Mouse (Mus musculus) MN1 (cell line): ENCODE measurements around the gene Cand2.

Experiments used
- DNase-seq: peaks from one replicate; pipeline ENCODE4 v3.0.0-alpha.2; 2016; ENCODE audit warnings: low spot score

Cand2 gene

DNA sequence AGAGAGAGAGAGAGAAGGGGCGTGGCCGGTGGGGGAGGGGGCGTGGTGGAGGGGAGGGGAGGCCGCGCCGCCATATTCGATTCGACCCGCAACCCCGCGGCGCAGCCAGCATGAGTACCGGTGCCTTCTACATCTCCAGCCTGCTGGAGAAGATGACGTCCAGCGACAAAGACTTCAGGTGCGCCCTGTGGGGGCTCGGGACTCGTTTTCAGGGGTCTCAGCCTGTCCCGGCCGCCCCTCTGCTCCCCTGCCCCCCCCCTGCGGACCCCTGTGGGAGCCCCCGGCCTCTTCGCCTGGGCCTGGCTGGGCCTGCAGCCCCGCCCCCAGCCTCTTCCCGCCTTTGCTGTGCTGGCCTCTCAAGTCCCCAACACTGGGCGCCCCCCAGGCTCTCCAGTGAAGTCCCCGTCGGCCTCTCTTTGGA lies at the start of gene Cand2:
Gene Cand2 (plus strand): TSS at position 38 of the 421 bp plus-strand sequence.
- peak; percentile 75 for DNase-seq

DNA sequence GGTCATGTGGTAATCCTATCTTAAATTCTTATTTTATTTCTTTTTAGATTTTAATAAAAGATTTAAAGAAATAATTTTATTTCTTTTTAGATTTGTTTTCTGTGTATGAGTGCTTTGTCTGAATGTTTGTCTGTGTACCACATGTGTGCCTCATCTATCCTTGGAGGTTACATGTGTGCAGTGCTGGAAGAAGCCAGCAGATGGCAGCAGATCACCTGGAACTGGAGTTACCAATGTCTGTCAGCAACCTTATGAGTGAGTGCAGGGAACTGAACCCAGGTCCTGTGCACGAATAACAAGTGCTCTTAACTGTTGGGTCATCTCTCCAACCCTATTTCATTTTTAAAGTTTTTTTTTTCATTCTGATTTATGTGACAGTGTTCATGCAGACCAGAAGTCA lies 47.2 kb upstream of the Cand2 start:
- peak; percentile 26 for DNase-seq

DNA sequence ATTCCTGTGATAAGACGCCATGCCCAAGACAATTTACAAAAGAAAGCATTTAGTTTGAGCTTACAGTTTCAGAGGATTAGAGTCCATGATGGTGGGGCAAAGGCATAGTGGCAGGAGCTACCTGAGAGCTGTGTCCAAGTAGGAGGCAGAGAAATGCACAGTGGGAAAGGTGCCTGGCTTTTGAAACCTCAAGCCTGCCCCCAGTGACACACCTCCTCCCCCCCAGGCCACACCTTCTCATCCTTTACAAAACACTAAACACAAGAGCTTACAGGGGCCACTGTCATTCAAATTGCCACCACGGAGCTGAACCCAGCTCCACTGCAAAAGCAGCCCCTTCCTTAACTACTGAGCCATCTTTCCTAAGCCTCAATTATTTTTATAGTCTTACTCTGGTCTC lies 46.8 kb upstream of the Cand2 start:
- DNase-seq: no peak

DNA sequence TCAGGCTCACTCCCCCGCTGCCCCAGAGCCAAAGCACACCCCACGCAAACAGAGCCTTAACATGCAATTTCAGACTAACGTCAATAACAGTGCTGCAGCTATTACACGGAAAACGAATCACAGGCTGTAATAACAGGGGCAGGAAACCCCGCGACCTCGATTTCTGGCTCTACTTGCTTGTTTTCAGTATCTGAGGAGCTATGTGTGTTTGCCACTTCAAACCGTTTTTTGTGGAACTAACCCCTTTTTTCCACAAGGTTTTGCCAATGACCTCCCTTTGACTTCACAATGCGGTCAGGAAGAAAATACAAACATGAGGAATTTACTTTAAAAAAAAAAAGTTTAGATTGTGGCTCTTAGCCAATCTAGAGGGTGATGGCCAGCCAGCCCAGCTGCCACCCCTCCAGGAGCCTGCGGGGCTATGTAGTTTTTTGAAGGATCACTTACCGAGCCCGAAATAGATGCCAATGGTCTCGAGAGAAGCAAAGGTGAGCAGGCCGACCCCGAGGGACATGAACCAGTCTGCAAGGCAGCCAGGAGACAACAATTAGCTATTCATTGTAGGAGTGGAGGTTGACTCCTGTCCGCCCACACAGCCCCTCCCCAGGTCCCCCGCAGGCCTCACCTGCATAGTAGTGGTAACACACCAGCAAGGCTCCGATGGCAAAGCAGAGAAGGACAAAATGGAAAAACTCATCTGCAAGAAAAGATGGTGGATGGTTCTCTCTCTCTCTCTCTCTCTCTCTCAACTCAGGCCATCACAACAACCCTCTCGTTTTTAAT lies 43.6 kb upstream of the Cand2 start:
- DNase-seq: no peak

DNA sequence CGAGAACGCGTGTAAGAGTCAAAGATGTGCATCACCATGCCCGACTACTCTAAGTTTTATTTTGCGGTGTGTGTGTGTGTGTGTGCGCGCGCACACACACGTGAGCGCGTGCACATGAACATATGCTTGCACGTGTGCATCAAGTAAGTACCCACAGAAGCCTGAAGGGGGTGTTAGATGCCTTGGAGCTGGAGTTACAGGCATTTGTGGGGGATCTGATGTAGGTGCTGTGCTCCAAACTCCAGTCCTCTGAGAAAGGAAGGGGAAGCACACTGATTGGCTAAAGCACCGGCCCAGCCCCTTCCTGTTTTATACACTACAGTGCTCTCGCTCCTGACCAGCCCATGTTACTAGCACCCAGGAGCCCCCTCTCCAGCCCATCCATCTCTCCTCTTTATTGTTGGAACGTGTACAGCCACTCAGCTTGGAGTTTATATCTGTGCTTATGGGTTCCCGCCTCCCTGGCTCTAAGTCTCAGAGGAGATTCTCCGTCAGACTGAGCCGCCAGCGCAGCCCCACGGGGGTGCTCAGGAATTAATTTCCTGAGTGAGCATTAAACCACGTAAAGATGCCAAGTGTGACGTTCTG lies 41.9 kb upstream of the Cand2 start:
- no peak for DNase-seq

DNA sequence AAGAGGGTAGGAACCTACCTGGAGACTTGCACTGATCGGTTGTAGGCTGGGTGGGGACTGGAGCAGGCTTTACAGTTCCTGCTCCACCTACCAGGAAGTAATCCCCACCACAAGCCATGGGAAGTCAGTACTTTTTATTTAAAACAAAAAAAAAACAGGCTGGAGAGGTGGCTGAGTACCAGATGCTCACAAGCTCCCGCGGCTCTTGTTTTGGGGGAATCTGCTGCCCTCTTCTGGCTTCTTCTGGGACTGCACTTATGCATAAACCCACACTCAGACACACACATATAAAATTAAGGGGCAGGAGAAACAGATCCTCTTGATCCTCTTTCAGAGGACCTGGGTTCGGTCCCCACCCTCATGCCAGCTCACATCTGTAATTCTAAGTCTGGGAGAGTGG lies 39.4 kb upstream of the Cand2 start:
- DNase-seq: no peak

DNA sequence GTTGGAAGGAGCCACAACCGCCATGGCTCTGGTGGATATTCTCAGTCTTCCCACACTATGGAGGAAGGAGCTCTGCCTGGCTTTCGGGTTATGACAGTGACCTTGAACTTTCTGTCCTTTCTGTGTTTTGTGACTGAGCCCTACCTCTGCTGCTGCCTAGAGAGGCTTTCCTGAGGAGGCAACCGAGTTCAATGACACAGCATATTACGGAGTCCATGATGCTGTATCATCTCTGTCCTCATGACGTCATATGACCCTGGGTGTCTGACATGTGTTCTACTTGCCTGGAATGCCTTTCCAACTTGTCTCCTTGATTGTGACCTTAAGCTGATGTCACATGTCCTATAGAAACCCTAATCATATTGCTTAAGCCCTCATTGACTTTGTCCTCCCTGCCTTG lies 35.3 kb upstream of the Cand2 start:
- DNase-seq: no peak

DNA sequence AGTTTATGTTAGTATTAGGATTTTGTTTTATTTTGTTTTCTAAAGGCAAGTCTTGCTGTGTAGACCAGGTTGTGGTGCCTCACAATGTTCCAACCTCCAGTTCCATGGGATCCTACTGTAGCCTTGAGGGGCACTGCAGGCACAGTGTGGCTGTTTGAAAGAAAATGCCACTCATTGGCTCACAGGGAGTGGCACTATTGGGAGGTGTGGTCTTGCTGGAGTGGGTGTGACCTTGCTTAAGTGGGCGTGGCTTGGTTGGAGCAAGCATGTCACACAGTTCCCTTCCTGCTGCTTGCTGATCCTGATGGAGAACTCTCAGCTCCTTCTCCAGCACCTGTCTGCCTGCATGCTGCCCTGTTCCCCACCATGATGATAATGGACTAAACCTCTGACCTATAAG lies 30.8 kb upstream of the Cand2 start:
- no peak for DNase-seq

DNA sequence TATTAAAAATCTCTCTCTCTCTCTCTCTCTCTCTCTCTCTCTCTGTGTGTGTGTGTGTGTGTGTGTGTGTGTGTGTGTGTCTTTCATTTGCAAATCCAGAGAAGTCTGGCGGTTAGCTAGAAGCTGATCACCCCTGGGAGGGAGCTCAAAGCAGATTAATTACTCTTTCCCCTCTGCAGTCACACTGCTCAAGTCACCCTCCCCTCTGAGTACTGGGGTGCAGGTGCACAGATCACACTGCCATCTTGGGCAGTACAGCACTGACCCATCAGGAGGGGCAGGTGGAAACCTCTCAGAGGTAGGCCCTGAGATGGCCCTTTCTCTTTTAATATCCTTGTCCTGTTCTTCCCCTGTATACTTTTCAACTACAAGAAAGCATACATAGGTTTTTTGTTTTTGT lies 28.0 kb upstream of the Cand2 start:
- DNase-seq: no peak

DNA sequence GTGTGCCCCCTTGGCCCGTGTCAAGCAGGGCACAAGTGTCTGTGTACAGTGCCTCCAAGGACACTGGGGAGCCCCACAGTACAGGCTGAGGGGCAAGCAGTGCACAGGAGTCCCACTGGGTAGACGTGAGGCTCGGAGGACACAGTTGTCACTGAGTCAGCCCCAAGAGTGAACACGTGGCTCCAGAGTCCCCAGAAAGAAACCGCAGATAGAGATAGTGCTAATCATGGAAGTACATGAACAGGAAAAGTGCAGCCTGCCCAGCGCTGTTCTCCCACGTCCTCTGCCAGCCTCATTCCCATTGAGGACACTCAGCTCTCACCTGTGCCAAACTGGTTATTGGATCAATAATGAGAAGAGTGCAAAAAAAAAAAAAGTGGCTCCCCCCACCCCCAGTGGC lies 18.8 kb upstream of the Cand2 start:
- DNase-seq: no peak

DNA sequence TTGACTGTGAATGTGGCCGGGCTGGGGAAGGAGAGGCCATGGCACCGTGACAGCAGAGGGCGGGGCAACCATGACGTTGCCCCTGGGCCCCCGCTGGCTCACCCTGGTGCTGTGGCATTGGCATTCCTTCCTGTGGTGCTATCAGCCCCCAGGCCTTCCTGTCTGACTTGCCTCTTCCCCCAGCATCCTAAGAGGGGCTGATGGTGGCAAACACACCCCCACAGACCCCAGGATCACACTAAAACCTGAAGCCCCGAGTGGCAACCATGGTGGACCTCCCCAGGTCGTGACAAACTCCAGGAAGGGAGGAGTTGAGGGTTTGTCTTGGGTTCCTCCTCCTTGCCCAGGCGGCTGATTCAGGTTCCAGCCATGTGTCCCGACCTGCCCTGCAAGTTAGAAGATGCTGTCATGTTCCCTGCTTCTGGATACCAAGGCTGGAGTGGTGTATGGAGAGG lies 15.3 kb upstream of the Cand2 start:
- DNase-seq: no peak

DNA sequence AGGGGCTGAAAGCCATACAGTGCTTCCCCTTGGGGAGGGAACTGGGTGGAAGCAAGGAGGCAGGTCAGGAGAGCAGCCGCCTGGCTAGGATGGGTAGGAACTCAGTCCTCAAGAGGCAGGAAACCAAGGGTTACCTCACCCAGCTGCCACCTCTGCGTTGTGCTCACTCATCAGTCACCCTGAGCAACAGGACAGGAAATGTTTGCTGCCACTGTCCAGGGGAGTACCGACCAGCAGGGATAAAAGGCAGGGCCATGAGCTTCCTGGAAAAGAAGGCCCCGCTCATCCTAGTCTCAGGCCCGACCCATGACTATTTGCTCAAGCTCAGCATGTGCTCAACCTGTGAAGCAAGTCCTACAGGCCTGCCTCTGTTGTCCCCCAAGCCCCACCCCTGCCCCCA lies 14.9 kb upstream of the Cand2 start:
- no peak for DNase-seq

DNA sequence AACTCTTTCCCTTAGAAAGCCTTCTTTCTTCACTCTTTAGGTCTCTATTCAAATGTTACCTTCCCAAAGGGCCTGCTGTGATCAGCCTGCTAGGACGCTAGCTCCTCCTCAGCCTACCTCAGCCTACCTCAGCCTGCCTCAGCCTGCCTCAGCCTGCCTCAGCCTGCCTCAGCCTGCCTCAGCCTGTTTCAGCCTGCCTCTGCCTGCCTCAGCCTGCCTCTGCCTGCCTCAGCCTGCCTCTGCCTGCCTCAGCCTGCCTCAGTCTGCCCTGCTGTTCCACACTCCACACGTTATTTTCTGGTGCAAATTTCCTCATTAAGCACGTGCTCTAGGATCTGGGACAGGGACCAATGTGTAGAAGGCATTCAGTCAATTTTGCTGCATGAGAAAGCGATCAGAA lies 14.2 kb upstream of the Cand2 start:
- no peak for DNase-seq

DNA sequence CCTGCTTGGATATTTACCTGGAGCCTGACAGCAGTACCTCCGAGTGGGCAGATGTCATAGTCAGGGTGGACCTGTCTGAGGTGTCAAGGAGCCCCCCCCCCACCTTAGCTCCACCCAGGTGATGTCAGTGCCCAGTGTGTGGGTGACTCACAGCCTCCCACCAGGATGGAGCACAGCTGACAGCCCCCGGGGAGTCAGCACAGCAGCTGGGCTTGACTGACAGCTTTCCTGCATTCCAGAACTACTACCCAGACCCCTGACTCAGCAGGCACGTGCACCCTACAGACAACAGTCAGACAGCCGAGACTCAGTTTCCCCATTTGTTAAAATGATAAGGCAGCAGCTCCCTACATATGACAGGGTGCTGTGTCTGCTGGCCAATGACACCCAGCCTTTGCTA lies 13.4 kb upstream of the Cand2 start:
- DNase-seq: no peak

DNA sequence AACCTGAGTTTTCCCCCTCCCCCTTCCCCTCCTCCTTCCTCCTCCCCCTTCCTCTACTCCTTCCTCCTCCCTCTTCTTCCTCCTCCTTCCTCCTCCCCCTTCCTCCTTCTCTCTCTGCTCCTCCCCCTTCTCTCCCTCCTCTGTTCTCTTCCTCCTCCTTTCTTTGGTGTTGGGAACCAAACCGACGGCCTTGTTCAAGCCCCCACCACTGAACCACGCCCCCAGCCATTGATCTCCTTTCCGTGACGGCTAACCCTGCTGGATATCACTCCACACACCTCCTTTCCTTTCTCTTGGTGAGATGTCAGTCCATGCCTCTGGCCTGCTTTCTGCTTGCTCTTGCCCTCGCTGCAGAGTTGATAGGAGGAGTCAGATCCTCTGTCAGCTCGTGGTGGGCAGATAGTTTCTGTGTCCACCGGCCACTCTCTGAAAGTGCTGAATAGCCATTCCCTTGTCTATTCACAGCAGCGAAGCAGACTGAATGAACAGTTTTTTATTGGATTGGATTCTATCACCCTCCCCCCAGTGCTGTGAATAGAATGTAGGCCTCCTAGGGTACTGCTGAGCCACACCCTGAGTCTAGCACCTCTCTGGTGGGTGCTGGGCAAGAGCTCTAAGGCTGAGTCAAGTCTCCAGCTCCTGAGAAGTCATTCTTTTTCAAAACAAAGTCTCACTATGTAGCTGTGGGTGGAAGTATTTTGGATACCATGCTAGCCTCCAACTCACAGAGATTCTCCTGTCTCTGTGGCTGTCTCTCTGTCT lies 12.2 kb upstream of the Cand2 start, which contains the start of gene Tmem40:
Gene Tmem40 (minus strand): TSS at position 416 of the 762 bp plus-strand sequence.
- DNase-seq: no peak

DNA sequence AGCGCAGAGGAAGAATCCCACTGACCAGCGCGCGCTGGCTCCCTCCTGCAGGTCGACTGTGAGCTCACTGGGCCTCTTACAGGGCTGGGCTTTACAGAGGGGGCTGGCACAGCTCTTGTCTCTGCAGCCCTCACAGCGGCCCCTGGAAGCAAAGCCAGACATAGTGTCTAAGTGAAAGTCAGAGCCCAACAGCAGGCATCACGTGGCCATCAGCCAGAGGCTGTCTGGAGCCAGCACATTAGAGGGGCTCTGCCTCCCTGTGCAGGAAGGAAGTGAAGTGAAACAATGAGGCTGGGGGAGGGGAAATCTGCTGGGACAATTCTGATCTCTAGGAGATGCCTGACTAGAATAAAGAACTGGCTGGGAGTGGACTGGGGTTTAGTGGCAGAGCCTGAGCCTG lies 10.2 kb upstream of the Cand2 start:
- peak; percentile 77 for DNase-seq

DNA sequence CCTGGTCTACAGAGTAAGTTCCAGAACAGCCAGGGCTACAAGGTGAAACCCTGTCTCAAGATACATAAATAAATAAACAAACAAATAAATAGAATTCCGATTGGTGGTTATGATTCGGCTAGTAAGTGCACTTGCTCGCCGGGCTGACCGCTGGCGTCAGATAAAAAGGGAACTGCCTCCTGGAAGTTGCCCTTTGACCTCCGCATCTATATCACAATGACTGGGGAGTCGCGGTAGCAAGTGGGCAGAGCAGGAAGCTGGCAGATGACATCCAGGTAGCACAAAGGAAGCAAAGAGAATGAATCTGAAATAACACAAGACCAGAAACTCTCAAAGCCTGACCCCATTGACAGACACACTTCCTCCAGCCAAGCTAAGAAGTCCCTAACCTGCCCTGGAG lies 7.0 kb upstream of the Cand2 start:
- no peak for DNase-seq

DNA sequence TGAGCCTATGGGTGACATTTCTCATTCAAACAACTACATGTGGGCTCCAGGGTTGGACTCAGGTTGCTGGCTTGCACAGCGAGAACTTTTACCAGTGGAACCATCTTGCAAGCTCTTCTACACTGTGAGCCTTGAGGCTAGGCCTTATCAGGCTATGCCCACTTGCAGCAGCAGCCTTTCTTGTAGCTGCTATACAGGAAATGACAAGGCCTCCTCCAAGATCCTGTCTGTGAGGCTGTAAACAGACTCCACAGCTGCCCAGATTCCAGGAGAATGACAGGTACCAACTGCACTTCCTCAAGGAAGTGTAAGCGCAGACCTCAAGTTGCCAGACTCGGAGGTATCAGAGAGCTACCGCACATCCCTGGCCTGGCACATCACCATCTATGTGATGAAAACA lies 6.1 kb upstream of the Cand2 start:
- no peak for DNase-seq

DNA sequence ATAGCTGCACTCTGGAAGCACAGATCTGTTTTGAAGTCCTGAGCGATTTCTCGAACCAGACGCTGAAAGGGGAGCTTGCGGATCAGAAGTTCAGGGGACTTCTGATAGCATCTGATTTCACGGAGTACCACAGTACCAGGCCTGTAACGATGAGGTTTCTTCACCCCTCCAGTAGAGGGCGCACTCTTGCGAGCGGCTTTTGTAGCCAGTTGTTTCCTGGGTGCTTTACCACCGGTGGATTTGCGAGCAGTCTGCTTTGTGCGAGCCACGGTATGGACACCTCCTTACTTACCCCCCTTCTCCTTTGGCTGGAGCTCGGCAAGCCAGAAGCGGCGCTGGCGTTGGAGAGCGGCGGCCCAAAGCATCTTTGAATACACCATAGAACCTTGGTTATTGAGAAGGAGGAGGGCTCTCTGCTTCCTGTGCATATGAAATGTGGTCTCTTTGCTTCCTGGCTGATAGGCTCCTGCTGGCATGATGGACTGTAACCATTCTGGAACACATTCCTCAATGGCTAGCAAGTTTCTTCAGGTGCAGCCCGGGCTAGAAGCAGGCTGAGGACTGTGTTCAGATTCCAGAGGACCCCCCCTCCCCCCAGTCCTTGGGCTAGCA lies 4.2 kb upstream of the Cand2 start:
- DNase-seq: no peak

DNA sequence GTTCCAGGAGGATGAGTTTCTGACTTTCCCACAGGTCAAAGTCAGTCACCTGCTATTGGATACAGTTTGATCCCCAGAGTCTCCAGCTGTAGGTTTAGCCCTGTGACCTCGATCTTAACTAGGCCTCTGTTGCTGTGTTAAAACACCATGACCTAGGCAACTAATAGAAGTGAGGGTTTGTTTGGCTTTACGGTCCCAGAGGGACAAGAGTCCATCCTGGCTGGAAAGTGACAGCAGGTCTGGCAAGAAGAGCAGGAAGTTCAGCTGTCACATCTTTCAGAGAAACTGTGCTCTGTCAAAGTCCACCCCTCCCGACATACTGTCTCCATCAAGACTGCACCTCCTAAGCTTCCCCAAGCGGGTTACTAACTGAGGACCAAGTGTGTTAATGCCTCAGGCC lies 3.5 kb upstream of the Cand2 start:
- DNase-seq: no peak

DNA sequence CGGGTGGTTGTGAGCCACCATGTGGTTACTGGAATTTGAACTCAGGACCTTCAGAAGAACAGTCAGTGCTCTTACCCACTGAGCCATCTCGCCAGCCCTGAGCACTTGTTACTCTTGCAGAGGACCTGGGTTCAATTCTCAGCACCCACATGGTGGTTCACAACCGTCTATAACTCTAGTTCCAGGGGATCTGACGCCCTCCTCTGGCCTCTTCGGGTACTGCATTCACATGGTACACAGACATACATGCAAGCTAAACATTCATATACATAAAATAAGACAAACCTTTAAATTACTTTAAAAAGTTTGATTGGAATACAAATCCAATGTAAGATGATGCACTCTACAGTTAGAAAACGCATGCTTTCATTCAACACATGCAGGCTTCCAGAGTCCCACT lies 2.1 kb upstream of the Cand2 start:
- DNase-seq: no peak

DNA sequence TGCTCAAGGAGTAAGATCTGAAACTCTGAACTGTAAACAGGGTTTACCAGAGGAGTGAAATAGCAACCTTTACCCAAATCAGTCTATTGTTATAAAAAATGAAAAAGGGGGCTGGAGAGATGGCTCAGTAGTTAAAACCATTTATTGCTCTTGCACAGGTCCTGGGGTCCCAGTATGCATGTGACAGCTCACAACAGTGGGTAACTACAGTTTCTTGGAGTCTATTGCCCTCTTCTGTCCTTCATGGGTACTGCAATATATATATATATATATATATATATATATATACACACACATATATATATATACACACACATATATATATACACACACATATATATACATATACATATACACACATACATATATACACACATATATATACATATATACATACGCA lies 1.7 kb upstream of the Cand2 start:
- peak; percentile 20 for DNase-seq

DNA sequence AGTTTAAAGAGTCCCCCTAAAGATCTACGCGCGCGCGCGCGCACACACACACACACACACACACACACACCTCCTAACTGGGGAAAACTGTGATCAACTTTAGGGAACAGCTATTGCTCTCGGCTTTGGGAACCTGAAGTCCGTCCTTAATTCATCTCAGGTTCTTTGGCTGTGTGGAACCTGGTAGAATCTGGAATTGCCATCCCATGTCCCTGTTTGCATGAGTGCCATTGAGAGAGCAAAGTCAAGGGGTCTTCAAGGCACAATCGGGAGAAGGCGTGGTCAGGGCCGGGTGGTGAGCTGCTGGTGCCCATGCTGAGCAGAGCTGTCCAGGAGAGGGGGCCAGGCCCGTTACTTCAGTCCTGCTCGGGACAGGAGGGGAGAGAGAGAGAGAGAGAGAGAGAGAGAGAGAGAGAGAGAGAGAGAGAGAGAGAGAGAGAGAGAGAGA lies 348 bp upstream of the Cand2 start:
- DNase-seq: peak; percentile 66
